Mouse (Mus musculus) liver, postnatal 0 days (tissue): ENCODE measurements around the gene Wnt2b.

Source experiments
- CTCF ChIP-seq: sonication (generic); IDR thresholded peaks from 2 replicates; pipeline ENCODE4 v1.5.1; 2016; ENCODE audit warnings: antibody characterized with exemption, low read depth
- EP300 ChIP-seq: IDR thresholded peaks from 2 replicates; pipeline ENCODE4 v1.6.1; 2016; ENCODE audit warnings: antibody characterized with exemption, low read depth, mild to moderate bottlenecking

DNA sequence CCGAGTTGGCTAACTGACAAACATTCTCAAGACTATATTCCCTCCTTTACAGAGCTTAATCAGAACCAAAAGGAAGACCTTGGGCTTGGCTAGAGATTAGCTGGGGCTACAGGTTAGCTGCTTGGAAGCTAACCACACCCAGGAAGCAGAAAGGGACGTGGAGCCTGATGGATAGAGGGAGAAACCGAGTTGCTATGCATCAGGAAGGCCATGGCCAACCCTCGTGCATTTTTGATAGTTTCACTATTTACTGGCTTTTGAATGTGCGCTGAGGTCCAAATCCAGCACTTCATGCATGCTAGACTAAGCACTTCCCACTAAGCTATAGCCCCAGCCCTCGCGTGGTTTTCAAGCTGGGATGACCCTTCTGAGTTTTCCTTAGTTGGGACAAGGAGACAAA lies 34.0 kb upstream of the Wnt2b start:
- TF ChIP-seq CTCF (no peak), EP300 (no peak)
